Comparison of ENCODE assay signal across 20 mouse cellular contexts in genomic region chr16:18460826-18461225, GRCm38 (mm10). TPM values are rescaled to one million over a fixed set of nuclear protein-coding genes. Genes with fewer than 3 reads are reported as not detected.
DNase-seq lines count a peak whose midpoint lies in the region; ATAC-seq and TF ChIP-seq lines count a peak whose summit lies in the region.
"Had no signal": no experiment of that assay in that cellular context is flagged by ENCODE, and none has a peak within 500 bp of the region (broad histone marks: within the 10 kb centered on the region; RNA-seq: fewer than 3 reads in every experiment).

No protein-coding gene starts in this region.

- intact Hi-C loops in gastrocnemius, adult 2 months (cut with DNase I) = loop anchor here (5.0 kb wide), 1 partner anchor 36 kb away; the partner anchor contains the start of genes Gnb1l and Rtl10
- intact Hi-C loops in gastrocnemius, postnatal 36 days (cut with DNase I) = no loop called here

- TF ChIP-seq EP300 in stomach, postnatal 0 days (optimal IDR thresholded peaks at IDR 0.05) = no peak

- DNase-seq in gastrocnemius, adult 2 months = peak; percentile 24
- DNase-seq in gastrocnemius, postnatal 36 days = no peak
- no peak for DNase-seq in hindbrain, postnatal 0 days (ENCODE audit: low spot score)
- no peak for DNase-seq in stomach, postnatal 0 days (ENCODE audit: low spot score)
- DNase-seq in frontal cortex, postnatal 14 days (ENCODE audit: low spot score in 2 of 2) = no peak
- DNase-seq: adrenal gland, postnatal 25 days; cerebellum, adult 8-10 months; cerebellum, postnatal 36 days; forebrain, postnatal 0 days; kidney, postnatal 36 days; layer of hippocampus, postnatal 36 days; lung, adult 2 months; lung, postnatal 14 days had no signal

- peaks cover 20% of the 10 kb centered on the region for H3K36me3 ChIP-seq in hindbrain, embryonic 13.5 days
- H3K36me3 ChIP-seq in hindbrain, postnatal 0 days (ENCODE audit: insufficient read depth, low read length) = no peaks in the 10 kb centered on the region; the same call in 1 of the 2 replicates
- H3K36me3 ChIP-seq in stomach, embryonic 16.5 days (ENCODE audit: control insufficient read depth, insufficient read depth, low read length) = no peaks in the 10 kb centered on the region
- H3K36me3 ChIP-seq in stomach, postnatal 0 days (ENCODE audit: control insufficient read depth, insufficient read depth, low read length) = peaks cover 11% of the 10 kb centered on the region; the same call in 1 of the 2 replicates
- peaks cover 9% of the 10 kb centered on the region; the same call in 1 of the 2 replicates for H3K36me3 ChIP-seq in embryonic facial prominence, embryonic 13.5 days

- H3K27me3 ChIP-seq in hindbrain, embryonic 13.5 days = peaks cover 63% of the 10 kb centered on the region
- no peaks in the 10 kb centered on the region for H3K27me3 ChIP-seq in hindbrain, postnatal 0 days (ENCODE audit: insufficient read depth, low read length)
- no peaks in the 10 kb centered on the region for H3K27me3 ChIP-seq in stomach, embryonic 16.5 days (ENCODE audit: control insufficient read depth, insufficient read depth, low read length)
- H3K27me3 ChIP-seq in stomach, postnatal 0 days (ENCODE audit: control insufficient read depth, insufficient read depth, low read length) = no peaks in the 10 kb centered on the region
- H3K27me3 ChIP-seq in embryonic facial prominence, embryonic 13.5 days = peaks cover 9% of the 10 kb centered on the region; the same call in 1 of the 2 replicates
- H3K27me3 ChIP-seq: liver, embryonic 12.5 days had no signal

- no peak overlapping the region for H3K27ac ChIP-seq in gastrocnemius, adult 2 months
- no peak overlapping the region for H3K27ac ChIP-seq in hindbrain, embryonic 13.5 days
- no peak overlapping the region for H3K27ac ChIP-seq in hindbrain, postnatal 0 days
- H3K27ac ChIP-seq in stomach, embryonic 16.5 days (ENCODE audit: low read length) = no peak overlapping the region
- no peak overlapping the region for H3K27ac ChIP-seq in stomach, postnatal 0 days (replicated peaks)
- 0 out of 2 replicates have a peak overlapping the region, but pooled peaks have one; percentile 62 for H3K27ac ChIP-seq in embryonic facial prominence, embryonic 13.5 days
- H3K27ac ChIP-seq: kidney, embryonic 15.5 days had no signal

- no peak for TF ChIP-seq CTCF in gastrocnemius, adult 2 months (IDR thresholded peaks at IDR 0.05)
- no peak for TF ChIP-seq CTCF in hindbrain, postnatal 0 days (IDR thresholded peaks at IDR 0.05; ENCODE audit: low read depth)
- TF ChIP-seq CTCF in stomach, postnatal 0 days (IDR thresholded peaks at IDR 0.05; ENCODE audit: low read depth) = no peak

- H3K9ac ChIP-seq in hindbrain, embryonic 13.5 days = peak overlapping the region; percentile 60; the same call in 1 of the 2 replicates
- H3K9ac ChIP-seq in hindbrain, postnatal 0 days (replicated peaks; ENCODE audit: low read length) = no peak overlapping the region
- peak overlapping the region; percentile 26; the same call in 1 of the 2 replicates for H3K9ac ChIP-seq in stomach, embryonic 16.5 days (ENCODE audit: low read length)
- no peak overlapping the region for H3K9ac ChIP-seq in stomach, postnatal 0 days (ENCODE audit: low read length)
- peak overlapping the region; percentile 32; the same call in 1 of the 2 replicates for H3K9ac ChIP-seq in embryonic facial prominence, embryonic 13.5 days
- H3K9ac ChIP-seq: heart, embryonic 12.5 days; kidney, embryonic 15.5 days; limb, embryonic 12.5 days; liver, embryonic 12.5 days had no signal

- H3K4me1 ChIP-seq in hindbrain, embryonic 13.5 days (replicated peaks) = peaks cover 26% of the 10 kb centered on the region
- H3K4me1 ChIP-seq in hindbrain, postnatal 0 days (ENCODE audit: insufficient read depth, low read length) = 0 out of 2 replicates have a peak, but pooled peaks cover 3% of the 10 kb centered on the region
- H3K4me1 ChIP-seq in stomach, embryonic 16.5 days (ENCODE audit: control insufficient read depth, insufficient read depth, low read length) = peaks cover 17% of the 10 kb centered on the region
- no peaks in the 10 kb centered on the region; the same call in none of the 2 replicates for H3K4me1 ChIP-seq in stomach, postnatal 0 days (replicated peaks; ENCODE audit: control insufficient read depth, insufficient read depth)
- H3K4me1 ChIP-seq in embryonic facial prominence, embryonic 13.5 days = peaks cover 41% of the 10 kb centered on the region

- H3K9me3 ChIP-seq in hindbrain, embryonic 13.5 days = no peaks in the 10 kb centered on the region
- no peaks in the 10 kb centered on the region for H3K9me3 ChIP-seq in hindbrain, postnatal 0 days (ENCODE audit: low read length)
- H3K9me3 ChIP-seq in stomach, embryonic 16.5 days (replicated peaks; ENCODE audit: control insufficient read depth, low read length) = no peaks in the 10 kb centered on the region
- H3K9me3 ChIP-seq in stomach, postnatal 0 days (ENCODE audit: control insufficient read depth, low read length) = no peaks in the 10 kb centered on the region
- H3K9me3 ChIP-seq in embryonic facial prominence, embryonic 13.5 days = no peaks in the 10 kb centered on the region
- H3K9me3 ChIP-seq: heart, embryonic 12.5 days; kidney, embryonic 15.5 days; limb, embryonic 12.5 days; liver, embryonic 12.5 days had no signal

- no peak overlapping the region for H3K4me3 ChIP-seq in gastrocnemius, adult 2 months
- no peak overlapping the region for H3K4me3 ChIP-seq in hindbrain, embryonic 13.5 days
- no peak overlapping the region for H3K4me3 ChIP-seq in hindbrain, postnatal 0 days (ENCODE audit: low read length)
- no peak overlapping the region for H3K4me3 ChIP-seq in stomach, embryonic 16.5 days (replicated peaks; ENCODE audit: low read length)
- no peak overlapping the region for H3K4me3 ChIP-seq in stomach, postnatal 0 days (ENCODE audit: low read depth, low read length)
- no peak overlapping the region for H3K4me3 ChIP-seq in embryonic facial prominence, embryonic 13.5 days
- H3K4me3 ChIP-seq: kidney, embryonic 15.5 days; limb, embryonic 12.5 days; liver, embryonic 12.5 days had no signal

- H3K4me2 ChIP-seq in hindbrain, embryonic 13.5 days = no peak overlapping the region
- no peak overlapping the region for H3K4me2 ChIP-seq in hindbrain, postnatal 0 days (ENCODE audit: low read depth, low read length)
- no peak overlapping the region for H3K4me2 ChIP-seq in stomach, embryonic 16.5 days (ENCODE audit: low read depth, low read length)
- no peak overlapping the region for H3K4me2 ChIP-seq in stomach, postnatal 0 days (replicated peaks; ENCODE audit: low read depth)
- no peak overlapping the region for H3K4me2 ChIP-seq in embryonic facial prominence, embryonic 13.5 days

- no peak for ATAC-seq in hindbrain, embryonic 13.5 days (ENCODE audit: low FRiP score)
- no peak for ATAC-seq in hindbrain, postnatal 0 days
- ATAC-seq in stomach, embryonic 16.5 days (ENCODE audit: insufficient read depth, low FRiP score) = no peak
- no peak for ATAC-seq in stomach, postnatal 0 days (ENCODE audit: low FRiP score, low TSS enrichment)
- ATAC-seq in embryonic facial prominence, embryonic 13.5 days (ENCODE audit: insufficient number of reproducible peaks, insufficient read depth, low FRiP score, low TSS enrichment, low read depth) = no peak

- 93% methylated on average over 3 of the region's 3 CpGs for WGBS in hindbrain, embryonic 13.5 days
- 93% methylated on average over 3 of the region's 3 CpGs for WGBS in hindbrain, postnatal 0 days
- WGBS in stomach, embryonic 16.5 days = 52% methylated on average over 3 of the region's 3 CpGs
- WGBS in stomach, postnatal 0 days = 89% methylated on average over 3 of the region's 3 CpGs
- WGBS in embryonic facial prominence, embryonic 13.5 days = 92% methylated on average over 3 of the region's 3 CpGs

RNA-seq across cellular contexts. Expression of gene Comt, which starts 34.2 kb away (rescaled TPM):
- total RNA-seq in gastrocnemius, adult 2 months (2021) = 10 to 100 TPM; 35.4 to 43.5 TPM
- total RNA-seq in gastrocnemius, postnatal 36 days (2021) = 10 to 100 TPM; 35.4 to 38.4 TPM
- polyA plus RNA-seq in hindbrain, embryonic 13.5 days (2015; fragmentation: Nextera tagmentation; extraction: Ambion mirVana) = 85.9 and 88.5 TPM in 2 replicates
- 82.8 and 88.9 TPM in 2 replicates for total RNA-seq in hindbrain, postnatal 0 days (2014; rRNA removed)
- 94.3 and 102 TPM in 2 replicates for polyA plus RNA-seq in hindbrain, postnatal 0 days (2015; fragmentation: Nextera tagmentation; extraction: Ambion mirVana)
- 105 and 119 TPM in 2 replicates for polyA plus RNA-seq in stomach, embryonic 16.5 days (2015; fragmentation: Nextera tagmentation; extraction: Ambion mirVana)
- polyA plus RNA-seq in stomach, postnatal 0 days (2015; fragmentation: Nextera tagmentation; extraction: Ambion mirVana) = 95.1 and 99.6 TPM in 2 replicates
- 73.9 and 78.8 TPM in 2 replicates for polyA plus RNA-seq in embryonic facial prominence, embryonic 13.5 days (2015; fragmentation: Nextera tagmentation; extraction: Ambion mirVana)

RNA-seq across cellular contexts. Expression of gene Txnrd2, which starts 34.6 kb away (rescaled TPM):
- total RNA-seq in gastrocnemius, adult 2 months (2021) = 10 to 100 TPM; 18.9 to 21.4 TPM
- 10 to 100 TPM; 16.4 to 17.6 TPM for total RNA-seq in gastrocnemius, postnatal 36 days (2021)
- 26.1 and 27.0 TPM in 2 replicates for polyA plus RNA-seq in hindbrain, embryonic 13.5 days (2015; fragmentation: Nextera tagmentation; extraction: Ambion mirVana)
- total RNA-seq in hindbrain, postnatal 0 days (2014; rRNA removed) = 17.9 and 23.1 TPM in 2 replicates
- polyA plus RNA-seq in hindbrain, postnatal 0 days (2015; fragmentation: Nextera tagmentation; extraction: Ambion mirVana) = 37.6 and 41.8 TPM in 2 replicates
- 19.2 and 23.7 TPM in 2 replicates for polyA plus RNA-seq in stomach, embryonic 16.5 days (2015; fragmentation: Nextera tagmentation; extraction: Ambion mirVana)
- 16.2 and 16.8 TPM in 2 replicates for polyA plus RNA-seq in stomach, postnatal 0 days (2015; fragmentation: Nextera tagmentation; extraction: Ambion mirVana)
- polyA plus RNA-seq in embryonic facial prominence, embryonic 13.5 days (2015; fragmentation: Nextera tagmentation; extraction: Ambion mirVana) = 14.9 and 17.7 TPM in 2 replicates

RNA-seq across cellular contexts. Expression of gene Gnb1l, which starts 37.7 kb away (rescaled TPM):
- 1 to 10 TPM; 4.0 to 4.4 TPM for total RNA-seq in gastrocnemius, adult 2 months (2021)
- total RNA-seq in gastrocnemius, postnatal 36 days (2021) = 1 to 10 TPM; 3.6 to 3.8 TPM
- polyA plus RNA-seq in hindbrain, embryonic 13.5 days (2015; fragmentation: Nextera tagmentation; extraction: Ambion mirVana) = 13.7 and 15.8 TPM in 2 replicates
- total RNA-seq in hindbrain, postnatal 0 days (2014; rRNA removed) = 9.6 and 10.5 TPM in 2 replicates
- 16.9 and 18.0 TPM in 2 replicates for polyA plus RNA-seq in hindbrain, postnatal 0 days (2015; fragmentation: Nextera tagmentation; extraction: Ambion mirVana)
- polyA plus RNA-seq in stomach, embryonic 16.5 days (2015; fragmentation: Nextera tagmentation; extraction: Ambion mirVana) = 11.7 and 11.9 TPM in 2 replicates
- 8.3 and 9.0 TPM in 2 replicates for polyA plus RNA-seq in stomach, postnatal 0 days (2015; fragmentation: Nextera tagmentation; extraction: Ambion mirVana)
- polyA plus RNA-seq in embryonic facial prominence, embryonic 13.5 days (2015; fragmentation: Nextera tagmentation; extraction: Ambion mirVana) = 19.7 and 20.3 TPM in 2 replicates

RNA-seq across cellular contexts. Expression of gene Rtl10, which starts 37.9 kb away (rescaled TPM):
- 1 to 10 TPM; 3.2 to 4.1 TPM for total RNA-seq in gastrocnemius, adult 2 months (2021)
- 1 to 10 TPM; 1.9 to 3.1 TPM for total RNA-seq in gastrocnemius, postnatal 36 days (2021)
- polyA plus RNA-seq in hindbrain, embryonic 13.5 days (2015; fragmentation: Nextera tagmentation; extraction: Ambion mirVana) = 4.8 and 4.9 TPM in 2 replicates
- 11.0 and 12.4 TPM in 2 replicates for total RNA-seq in hindbrain, postnatal 0 days (2014; rRNA removed)
- 2.5 and 2.7 TPM in 2 replicates for polyA plus RNA-seq in hindbrain, postnatal 0 days (2015; fragmentation: Nextera tagmentation; extraction: Ambion mirVana)
- 2.1 and 3.2 TPM in 2 replicates for polyA plus RNA-seq in stomach, embryonic 16.5 days (2015; fragmentation: Nextera tagmentation; extraction: Ambion mirVana)
- 0.74 and 1.1 TPM in 2 replicates for polyA plus RNA-seq in stomach, postnatal 0 days (2015; fragmentation: Nextera tagmentation; extraction: Ambion mirVana)
- 5.4 and 5.5 TPM in 2 replicates for polyA plus RNA-seq in embryonic facial prominence, embryonic 13.5 days (2015; fragmentation: Nextera tagmentation; extraction: Ambion mirVana)

Comparison
In these comparisons a context has a peak if more than half of its experiments do, and no peak if none do; other contexts are left out.
1. H3K9ac ChIP-seq: peak in hindbrain, embryonic 13.5 days (single experiment), stomach, embryonic 16.5 days (single experiment) and embryonic facial prominence, embryonic 13.5 days (single experiment); none in hindbrain, postnatal 0 days (single experiment) and stomach, postnatal 0 days (single experiment).